Mouse (Mus musculus) layer of hippocampus, postnatal 25 days (tissue): ENCODE results near the gene Ndst2. TPM values are rescaled to one million over a fixed set of nuclear protein-coding genes. Genes with fewer than 3 reads are reported as not detected.

Source experiments
- DNase-seq, 2 experiments: peaks; one replicate each; pipeline ENCODE4 v3.0.0; 2022; ENCODE audit warnings: mixed read lengths in 2 of 2, low spot score in 1 of 2; ENCODE audit errors: extremely low spot score in 1 of 2
- total RNA-seq, 2 experiments: library from RNA; stranded (reverse); gene quantifications; 2 replicates each; pipeline ENCODE4 v1.2.3; 2021

The Ndst2 gene
- total RNA-seq, 2 experiments from 2014 or later = 15.3 to 19.3 TPM

DNA sequence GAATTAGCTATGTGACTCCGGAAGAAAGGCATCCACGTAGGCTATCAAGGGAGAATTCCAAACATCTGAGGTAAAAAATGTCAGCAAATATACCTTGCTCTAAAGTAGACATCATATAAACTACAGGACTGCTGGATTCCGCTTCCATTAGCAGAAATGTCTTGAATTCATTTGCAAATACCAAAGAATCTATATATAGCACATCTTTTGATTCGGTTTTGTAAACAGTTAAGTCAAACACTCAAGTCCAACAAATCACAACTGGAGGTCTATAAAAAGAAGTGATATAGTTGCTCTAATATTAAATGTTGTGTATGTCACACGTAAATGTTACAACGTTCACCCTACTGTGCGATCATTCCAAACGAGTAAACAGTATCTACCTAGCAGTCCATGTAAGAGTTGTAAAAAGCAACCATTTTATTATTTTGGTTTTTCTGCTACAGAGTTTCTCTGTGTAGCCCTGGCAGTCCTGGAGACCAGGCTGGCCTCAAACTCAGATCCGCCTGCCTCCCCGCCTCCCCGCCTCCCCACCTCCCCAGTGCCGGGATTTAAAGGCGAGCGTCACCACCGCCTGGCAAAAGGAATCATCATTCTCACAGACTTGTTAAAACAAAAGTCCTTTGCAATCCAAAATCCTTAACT is 32.1 kb downstream of the Ndst2 start:
- DNase-seq = no peak

DNA sequence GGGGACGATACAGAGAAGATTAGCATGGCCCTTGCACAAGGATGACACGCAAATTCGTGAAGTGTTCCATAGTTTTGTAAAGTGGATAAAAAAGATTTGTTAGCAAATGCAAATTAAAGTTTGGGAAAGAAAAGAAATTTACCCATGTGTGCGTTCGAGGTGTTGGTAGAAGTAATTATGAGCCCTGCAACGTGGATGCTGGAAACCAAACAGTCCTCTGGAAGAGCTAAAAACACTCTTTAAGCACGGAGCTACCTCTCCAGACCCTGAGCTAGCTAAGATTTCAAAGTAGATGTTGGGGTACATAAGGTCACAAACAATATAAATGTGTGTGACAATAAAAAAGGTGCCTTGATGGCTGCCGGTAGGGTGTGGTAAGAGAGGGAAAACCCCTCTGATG is 32.8 kb downstream of the Ndst2 start:
- no peak for DNase-seq

DNA sequence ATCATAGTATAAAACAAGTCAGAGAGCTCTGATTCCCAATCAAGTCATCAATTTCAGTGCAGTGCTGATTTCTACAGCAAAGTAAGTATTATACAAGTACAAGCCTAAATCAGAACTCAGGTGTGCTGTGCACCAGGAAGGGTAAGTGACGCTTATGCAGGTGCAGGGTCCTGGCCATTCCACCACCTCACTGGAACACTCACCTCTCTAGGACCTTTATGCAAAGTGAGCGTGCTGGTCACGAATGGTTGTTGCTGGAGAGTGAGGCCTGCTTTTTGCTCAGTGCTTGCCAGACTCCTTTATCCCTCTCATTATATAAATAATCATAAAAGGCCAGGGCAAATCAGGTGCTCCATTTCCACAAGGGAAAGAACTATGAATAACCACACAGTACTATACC is 34.0 kb downstream of the Ndst2 start:
- no peak for DNase-seq

DNA sequence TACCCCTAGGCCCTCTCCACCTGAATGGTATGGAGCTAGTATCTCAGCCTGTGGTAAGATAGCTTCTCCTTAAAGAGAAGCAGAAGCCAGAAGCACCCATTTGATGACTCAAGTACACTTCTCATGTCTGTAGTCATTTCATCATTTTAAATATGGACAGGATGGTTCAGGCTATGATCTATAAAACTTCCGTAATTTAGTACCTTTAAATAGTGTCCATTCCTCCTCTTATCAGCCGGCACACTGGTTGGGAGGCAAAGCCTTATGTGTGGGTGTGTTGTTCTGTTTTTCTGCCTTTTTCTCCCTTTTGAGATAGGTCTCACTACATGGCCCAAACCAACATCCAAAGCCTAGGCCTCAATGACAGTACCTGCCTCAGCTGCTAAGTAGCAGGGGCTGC is 35.8 kb downstream of the Ndst2 start:
- no peak for DNase-seq

DNA sequence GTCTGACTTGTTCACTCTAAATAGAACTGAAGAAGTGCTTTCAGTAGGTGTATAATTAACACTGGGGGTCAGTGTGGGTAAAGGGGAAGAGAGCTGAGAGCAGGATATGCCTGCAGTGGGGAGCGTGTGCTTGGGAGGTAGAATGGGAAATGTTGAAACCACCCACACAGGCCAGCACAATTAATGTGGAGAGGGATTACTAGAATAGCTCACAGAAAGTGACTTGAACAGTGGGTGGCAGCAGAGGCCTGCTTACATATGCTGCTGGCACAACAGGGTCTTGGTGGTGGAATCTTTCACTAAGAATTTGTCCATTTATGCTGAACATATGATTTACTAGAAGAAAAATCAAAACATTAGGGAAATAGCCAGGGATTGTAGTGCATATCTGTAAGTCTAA is 37.4 kb downstream of the Ndst2 start:
- peak in 1 of 2 experiments; percentile 47 for DNase-seq

DNA sequence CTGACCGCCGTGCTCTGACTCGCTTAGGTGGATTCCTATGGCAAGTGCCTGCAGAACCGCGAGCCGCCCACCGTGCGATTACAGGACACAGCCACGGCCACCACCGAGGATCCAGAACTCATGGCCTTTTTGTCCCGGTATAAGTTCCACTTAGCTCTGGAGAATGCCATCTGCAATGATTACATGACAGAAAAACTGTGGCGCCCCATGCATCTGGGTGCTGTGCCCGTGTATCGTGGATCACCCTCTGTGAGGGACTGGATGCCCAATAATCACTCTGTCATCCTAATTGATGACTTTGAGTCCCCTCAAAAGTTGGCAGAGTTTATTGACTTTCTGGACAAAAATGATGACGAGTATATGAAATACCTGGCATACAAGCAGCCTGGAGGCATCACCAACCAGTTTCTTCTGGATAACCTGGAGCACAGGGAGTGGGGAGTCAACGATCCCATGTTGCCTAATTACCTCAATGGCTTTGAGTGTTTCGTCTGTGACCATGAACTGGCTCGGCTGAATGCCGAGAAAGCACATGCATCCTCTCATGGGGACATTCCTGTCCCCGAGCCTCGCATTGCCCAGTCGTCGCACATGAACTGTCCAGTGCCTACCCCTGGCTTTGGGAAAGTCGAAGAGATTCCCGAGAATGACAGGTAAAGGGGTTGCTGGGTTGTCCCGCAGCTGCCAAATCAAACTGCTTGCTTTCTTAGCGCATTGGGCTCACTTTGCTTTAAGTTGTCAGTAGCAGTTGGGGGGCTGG is 38.4 kb downstream of the Ndst2 start:
- DNase-seq = no peak

DNA sequence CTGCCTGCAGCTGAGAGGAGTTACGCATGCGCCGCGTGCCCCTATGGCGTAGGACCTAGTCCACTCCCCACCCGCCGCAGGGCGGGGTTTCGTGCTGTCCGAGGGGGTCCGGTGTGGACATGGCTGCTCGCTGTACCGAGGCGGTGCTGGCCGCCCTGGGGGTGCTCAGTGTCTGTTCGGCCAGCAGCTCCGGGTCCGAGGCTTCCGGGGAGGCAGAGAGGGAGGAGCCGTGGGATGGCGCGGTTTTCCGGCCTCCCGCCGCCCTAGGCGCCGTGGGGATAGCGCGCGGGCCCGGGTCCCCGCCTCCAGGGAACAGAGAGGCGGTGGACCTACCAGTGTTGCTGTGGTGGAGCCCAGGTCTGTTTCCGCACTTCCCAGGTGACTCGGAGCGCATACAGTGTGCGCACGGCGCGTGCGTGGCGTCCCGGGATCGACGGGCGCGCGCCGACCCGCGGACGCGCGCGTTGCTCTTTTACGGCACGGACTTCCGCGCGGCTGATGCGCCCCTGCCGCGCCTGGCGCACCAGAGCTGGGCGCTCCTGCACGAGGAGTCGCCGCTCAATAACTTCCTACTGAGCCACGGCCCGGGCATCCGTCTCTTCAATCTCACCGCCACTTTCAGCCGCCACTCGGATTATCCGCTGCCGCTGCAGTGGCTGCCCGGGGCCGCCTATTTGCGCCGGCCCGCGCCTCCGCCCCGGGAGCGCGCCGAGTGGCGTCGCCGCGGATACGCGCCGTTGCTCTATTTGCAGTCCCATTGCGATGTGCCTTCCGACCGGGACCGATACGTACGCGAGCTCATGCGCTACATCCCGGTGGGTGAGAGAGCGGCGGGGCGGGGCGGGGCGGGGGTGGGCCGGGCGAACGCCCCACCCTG is 39.2 kb downstream of the Ndst2 start, which contains the start of gene Fut11:
TSS of gene Fut11 (plus strand) at position 85 of the 877 bp plus-strand sequence.
- DNase-seq = peak; percentile 74 to 78

DNA sequence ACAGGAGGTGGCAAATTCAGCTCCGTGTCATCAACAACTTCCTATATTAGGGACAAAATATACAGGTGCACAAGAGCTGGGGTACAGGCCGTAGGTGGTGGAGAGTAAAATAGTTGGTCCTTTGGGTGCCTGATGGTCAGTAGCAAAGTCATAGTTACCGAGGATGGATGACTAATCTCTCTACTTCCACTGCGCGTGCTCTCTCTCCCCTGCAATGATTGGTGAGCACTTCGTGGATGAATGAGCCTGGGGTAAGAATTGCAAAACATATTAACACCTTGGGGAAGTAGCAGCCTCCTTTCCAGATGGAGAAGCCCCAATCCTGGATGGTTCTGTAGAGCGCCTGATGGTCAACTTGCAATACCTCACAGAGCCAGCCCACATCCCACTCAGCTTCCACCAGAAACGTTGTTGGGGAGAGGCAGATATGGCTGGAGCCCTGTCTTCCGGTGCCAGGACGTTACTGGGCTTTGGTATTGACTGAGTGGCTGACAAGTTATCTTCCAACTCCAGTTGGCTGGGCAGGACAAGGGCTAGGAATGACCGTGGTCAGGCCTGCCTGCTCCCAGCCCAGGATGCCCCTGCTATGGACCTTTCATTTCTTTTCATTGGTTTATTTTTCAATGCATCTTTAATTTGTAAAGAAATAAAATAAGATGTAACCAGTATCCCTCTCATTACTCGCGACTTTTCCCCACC is 40.0 kb downstream of the Ndst2 start:
- DNase-seq = peak in 1 of 2 experiments; percentile 38

DNA sequence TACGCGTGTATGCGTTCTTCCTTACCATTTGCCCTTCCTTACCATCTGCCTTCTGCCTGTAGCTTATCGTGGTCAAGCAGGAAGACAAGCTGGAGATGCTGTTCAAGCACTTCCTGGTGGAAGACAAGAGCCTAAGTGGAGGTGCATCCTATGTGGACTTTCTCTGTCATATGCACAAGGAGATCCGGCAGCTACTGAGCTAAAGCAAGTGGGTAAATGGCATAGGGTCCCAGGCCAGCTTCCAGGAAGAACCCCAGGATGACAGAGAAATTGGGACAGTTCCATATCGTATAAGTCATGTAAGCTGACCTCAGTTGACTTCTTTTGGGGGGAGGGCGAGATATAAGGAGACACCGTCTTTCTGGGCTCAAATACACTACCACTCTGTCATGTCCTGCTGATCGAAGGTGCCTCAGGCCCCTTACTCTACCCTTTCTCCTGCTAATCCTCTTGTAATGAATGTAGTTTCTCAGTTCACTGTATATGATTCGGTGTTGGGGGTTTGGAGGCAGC is 40.7 kb downstream of the Ndst2 start:
- DNase-seq = no peak

DNA sequence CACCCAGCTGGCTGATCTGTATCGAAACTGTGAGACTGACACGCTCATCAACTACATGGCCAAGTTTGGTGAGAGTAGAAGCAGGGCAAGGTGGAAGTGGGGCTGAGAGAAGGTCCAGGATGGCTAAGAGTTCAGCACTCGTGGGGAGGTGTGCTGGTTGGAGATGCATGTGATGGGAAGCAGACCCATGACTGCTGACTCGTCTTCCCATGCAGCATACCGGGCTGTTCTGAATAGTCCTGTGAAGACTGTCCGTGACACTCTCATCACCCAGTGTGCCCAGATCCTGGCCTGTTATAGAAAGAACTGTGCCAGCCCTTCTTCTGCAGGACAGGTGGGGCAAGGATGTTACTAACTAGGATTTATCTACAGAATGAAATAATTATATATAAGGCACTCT is 42.6 kb downstream of the Ndst2 start:
- DNase-seq = no peak

DNA sequence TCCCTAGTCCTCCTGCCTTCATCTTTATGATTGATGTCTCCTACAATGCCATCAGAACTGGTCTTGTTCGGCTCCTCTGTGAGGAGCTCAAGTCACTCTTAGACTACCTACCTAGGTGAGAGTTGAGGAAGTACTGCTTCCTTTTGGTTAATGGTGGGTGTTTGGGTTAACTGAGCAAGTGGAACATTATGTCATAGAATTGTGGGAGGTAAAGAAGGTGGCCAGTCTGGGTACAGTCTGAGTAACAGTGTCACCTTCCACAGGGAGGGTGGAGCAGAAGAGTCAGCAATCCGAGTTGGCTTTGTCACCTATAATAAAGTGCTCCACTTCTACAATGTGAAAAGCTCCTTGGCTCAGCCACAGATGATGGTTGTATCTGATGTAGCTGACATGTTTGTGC is 45.4 kb downstream of the Ndst2 start:
- no peak for DNase-seq

DNA sequence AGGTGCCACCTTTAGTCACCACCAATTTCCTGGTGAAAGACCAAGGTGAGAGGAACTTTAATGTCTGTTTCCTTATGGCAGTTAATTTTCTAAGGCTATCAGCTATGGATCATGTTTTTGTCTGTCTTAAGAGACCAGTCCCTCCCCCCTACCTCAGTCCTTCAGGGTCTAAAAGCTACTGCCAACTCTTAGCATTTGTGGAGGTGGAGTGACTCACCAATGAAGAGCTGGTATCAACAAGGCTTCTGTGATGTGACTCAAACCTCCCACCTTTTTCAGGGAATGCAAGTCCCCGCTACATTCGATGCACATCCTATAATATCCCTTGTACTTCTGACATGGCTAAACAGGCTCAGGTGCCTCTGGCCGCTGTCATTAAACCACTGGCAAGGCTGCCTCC is 47.8 kb downstream of the Ndst2 start:
- DNase-seq = no peak

DNA sequence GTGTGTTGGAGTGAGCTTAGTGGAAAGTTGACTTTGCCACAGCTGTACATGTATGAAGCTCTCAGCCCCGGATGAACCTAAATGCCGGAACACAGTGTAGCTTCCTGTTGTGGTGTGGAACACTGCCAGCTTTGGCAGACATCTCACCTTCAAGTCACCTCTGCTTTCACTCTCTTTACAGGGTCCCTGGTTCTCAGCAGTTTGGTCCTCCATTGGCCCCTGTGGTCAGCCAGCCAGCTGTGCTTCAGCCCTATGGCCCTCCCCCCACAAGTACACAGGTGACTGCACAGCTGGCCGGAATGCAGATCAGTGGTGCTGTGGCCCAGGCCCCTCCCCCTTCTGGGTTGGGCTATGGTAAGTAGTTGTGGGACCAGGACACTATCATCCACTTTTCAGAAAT is 51.9 kb downstream of the Ndst2 start:
- DNase-seq = no peak

DNA sequence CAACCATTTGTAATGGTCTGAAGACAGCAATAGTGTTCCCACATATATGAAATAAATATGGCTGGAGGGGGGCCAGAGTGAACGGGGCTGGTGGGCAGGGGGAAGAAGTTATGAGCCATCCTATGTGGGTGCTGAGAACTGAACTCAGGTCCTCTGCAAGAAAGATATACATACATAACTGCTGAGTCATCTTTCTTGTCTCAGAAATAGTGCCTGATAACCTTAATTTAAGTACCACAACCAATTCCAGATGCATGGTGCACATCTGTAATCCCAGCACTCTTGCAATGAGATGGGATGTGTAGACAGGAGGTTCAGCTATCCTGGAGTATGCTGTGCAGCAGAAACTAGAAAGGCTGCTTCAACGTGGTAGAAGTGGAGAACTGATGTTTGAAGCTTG is 52.6 kb downstream of the Ndst2 start:
- DNase-seq = no peak

DNA sequence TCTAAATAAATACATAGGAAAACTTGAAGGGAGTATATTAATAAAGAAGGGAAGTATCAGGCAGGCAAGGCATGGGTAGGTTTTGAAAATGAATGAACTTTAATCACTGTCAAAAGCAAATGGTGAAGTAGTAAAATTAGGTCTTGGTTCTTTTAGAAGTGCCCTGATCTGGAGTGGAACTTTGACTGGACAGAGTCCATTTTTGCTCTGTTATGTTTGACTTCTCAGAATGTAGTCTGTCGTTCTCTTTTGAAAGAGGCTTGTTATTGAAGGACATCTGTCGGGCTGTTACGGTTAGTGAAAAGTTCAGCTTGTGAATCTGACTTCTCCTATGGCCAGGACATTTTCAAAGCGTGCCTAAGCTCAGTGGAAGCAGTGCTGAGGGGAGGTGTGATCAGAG is 56.5 kb downstream of the Ndst2 start:
- no peak for DNase-seq

DNA sequence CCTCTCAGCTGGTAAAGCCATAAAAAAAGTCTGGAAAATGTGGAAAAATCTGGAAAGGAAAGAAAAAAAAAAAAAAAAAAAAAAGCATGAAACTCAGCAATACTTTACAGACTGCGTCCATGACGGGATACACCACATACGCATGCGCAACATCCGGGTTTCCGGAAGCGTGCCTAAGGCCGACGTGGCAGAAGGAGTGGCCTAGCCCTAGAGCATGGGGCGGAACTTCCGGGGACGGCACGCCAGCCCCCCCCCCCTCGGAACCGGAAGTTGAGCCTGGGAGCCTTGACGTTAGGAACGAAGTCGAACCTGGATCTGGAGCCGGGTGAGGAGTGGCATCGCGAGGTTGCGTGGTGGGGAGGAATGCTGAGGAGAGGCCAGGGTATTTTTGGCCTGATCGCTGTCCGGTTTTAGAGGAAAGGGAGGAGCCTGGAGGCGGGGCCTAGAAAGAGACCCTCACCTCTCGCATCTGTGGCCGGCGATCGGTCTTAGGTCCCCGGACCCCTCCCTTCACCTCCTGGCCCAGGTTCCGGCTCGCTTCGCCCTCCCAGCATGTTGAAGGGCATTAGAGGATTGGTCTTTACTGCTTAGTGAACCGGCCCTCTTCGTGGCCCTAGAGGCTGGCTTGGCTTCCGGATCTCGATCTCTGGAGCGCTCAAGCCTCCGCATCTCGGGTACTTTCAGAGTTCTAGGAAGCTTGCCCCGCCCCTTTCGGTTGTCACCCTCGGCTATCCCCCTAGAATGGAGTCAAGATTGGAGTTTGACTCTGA is 60.1 kb downstream of the Ndst2 start, which contains the start of gene Sec24c:
TSS of gene Sec24c (plus strand) at position 245 of the 770 bp plus-strand sequence.
- peak; percentile 89 to 99 for DNase-seq

DNA sequence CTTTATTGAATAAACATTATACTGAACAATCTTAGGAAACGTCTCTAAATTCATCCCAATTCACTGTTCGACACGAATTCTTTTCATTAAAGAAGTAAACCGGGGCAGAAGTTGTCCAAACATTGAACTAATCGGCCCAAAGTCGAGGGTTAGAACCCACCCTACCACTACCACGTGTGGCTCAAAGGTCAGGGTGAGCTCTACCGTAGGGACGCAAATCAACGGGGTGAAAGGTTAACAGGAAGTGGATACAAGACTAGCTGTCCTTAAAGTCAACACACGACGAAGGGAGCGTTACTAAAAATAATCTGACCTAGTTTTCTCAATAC is 60.7 kb downstream of the Ndst2 start:
- no peak for DNase-seq
